Mouse (Mus musculus) urinary bladder, postnatal 10 days (tissue): ENCODE measurements around the gene Myd88.
A peak's percentile ranks its signal among the peaks of the same experiment; 100 is the strongest.
"Not testable (repeated sequence)": the region's sequence is repeated elsewhere in the genome, so short reads cannot be mapped to it uniquely, and the experiment has no call there.

Source experiments
- DNase-seq: peaks from one replicate; pipeline ENCODE4 v3.0.0; 2022; ENCODE audit warnings: low spot score

The Myd88 gene

DNA sequence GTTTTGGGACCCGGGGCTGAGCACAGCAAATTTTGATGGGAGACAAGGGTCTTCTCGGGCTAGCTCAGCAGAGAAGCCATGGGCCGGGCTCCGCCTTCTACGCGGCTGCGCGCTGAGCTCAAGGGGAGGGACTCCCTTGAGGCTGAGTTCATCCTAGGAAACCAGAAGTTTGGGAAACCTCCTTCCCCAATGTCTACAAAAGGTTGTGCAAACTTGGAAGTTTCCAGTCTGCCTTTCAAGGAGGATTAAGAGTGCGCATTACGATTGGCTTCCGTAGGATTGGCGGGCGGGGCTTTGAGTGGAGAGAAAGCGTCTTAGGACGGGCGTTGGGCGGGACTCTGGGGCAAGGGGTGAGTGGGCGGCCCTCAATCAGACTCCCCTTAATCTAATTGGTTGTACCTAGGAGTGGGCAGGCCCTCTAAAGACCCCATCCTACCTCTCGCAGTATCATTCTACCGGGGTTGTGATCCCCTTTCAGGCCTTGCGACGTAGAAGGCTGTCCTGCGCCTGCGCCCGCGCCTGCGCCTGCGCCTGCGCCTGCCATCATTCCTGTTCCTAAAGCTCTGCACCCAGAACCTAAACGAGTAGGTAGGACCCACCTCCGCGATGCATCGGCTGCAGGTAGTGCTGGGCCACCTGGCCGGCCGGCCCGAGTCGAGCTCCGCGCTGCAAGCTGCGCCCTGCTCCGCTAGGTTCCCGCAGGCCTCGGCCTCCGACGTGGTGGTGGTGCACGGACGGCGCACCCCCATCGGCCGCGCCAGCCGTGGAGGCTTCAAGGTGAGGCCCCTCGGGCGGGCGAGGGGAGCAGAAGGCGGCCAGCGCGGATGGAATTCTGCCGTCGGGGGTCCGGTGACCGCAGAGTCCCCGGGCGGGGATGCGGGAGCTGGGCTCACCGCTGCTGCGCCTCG, at the start of gene Myd88:
TSS of gene Myd88 (minus strand) at position 503 of the 908 bp plus-strand sequence.
- peak; percentile 90 for DNase-seq

DNA sequence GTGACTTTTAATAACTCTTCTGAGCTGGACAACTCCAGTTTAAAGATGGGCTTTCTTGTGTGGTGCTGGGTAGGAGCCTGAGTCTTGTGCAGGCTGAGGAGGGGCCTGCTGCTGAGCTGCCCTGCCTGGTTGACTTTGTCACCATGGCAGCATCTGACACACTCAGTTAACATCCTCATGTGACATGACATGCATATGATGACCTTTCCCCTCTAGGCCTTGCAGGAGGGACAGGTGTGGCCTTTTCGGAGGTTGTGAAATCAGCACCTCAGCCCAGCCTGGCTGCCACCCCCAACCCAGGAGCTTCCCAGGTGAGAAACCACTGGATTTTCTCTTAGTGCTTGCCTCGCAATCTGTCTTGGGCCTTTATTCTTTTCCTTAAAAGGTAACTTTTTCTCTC, 49.0 kb upstream of the Myd88 start:
- no peak for DNase-seq

DNA sequence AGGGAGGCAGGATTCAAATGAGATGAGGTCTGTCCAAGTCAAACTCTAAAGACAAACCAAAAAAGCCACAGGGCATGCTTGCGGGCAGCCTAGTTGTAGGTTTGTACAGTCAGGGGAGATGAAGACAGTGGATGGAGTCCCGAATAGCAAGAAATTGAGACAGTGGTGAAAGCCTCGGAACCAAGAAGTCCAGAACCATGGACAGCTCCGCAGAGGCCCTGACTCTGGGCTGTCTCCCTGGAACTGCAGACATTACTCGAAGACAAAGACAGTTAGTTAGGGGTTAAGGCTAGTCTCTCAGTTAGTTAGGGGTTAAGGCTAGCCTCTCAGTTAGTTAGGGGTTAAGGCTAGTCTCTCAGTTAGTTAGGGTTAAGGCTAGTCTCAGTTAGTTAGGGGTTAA, 47.7 kb upstream of the Myd88 start:
- no peak for DNase-seq

DNA sequence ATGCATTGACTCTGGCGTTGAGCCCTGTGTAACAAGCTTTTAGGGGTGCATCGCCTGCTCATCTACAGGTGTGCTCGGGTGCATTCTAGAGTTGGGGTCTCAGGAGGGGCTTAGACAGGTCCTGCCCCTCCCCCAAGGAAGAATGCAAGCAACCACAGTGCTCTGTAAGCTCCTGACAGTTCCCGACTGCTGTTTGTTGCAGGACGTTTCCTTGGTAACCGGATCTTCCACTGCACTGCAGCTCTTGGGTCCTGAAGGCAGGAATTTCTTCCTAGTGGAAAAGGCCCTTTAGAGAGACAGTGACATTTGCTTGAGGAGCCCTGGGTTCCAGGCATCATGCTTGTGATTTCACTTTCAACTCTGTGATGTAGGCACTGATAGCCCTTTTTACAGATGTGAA, 41.4 kb upstream of the Myd88 start:
- no peak for DNase-seq

DNA sequence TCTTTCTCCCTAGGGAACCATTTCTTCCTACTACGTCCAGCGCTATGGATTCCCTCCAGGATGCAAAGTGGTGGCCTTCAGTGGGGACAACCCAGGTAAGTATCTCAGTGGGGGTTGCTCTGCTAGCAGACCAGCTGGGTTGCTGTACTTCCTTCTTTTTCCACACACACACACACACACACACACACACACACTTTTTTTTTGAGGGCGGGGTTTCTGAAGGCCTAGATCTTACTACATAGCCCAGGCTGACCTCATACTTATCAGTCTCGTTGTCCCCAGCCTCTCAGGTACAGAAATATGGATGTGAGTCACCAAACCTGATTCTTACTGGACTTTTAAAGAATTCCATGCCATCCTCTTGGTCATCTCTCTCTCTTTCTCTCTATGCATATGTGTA, 37.0 kb upstream of the Myd88 start:
- DNase-seq, result no peak

DNA sequence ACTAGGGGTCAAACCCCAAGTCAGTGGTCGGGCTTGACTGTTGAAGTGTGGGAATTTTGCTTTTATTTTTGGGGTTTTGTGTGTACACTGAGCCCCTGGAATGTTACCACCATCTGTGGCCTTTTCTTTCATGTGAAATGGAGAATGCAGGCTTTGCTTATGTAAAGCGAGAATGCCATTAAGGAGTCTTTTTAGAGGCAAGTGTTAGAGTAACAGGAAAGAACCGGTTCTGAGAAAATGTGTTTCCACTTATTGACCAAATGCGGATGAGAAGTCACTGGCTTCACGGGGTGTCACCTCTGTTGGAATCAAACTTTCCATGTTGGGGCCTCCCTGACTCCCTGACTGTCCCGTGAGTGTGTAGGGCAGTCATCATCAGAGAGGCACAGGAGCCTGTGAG, 34.3 kb upstream of the Myd88 start:
- no peak for DNase-seq

DNA sequence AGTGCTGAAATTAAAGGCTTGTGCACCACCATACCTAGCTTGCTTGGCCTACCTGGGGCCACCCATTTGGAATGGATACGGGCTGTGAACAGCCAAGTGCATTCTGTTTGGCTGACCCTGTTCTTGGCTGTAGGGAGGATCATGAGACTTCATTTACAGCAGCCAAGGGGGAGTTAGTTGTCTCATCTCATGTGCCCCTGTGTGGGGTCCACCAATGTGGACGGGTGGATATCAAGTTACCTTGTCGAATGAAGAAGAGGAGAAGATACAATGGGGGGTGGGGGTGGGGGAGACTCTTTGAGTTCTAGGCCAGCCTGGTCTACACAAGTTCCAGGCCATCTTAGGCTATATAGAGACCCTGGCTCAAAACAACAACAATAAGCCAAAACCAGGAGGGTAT, 33.8 kb upstream of the Myd88 start:
- no peak for DNase-seq

DNA sequence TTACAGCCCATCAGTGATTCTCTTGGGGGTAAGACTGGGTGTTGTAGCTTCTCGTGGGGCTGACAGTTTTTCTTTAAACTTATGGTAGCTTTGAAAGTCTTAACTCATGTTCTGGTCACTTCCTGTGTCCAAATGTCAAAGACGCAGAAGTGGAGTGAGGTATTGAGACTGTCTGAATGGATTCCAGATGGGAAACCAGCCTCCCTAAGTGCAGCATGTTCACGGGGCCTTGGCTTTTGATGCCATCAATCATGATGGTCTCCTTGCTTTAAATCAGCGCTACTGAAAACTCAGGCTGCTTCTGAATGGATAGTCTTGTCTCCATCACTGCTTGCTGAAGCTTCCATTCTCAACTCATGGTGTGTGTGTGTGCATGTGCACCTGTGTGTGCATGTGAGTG, 30.0 kb upstream of the Myd88 start:
- no peak for DNase-seq

DNA sequence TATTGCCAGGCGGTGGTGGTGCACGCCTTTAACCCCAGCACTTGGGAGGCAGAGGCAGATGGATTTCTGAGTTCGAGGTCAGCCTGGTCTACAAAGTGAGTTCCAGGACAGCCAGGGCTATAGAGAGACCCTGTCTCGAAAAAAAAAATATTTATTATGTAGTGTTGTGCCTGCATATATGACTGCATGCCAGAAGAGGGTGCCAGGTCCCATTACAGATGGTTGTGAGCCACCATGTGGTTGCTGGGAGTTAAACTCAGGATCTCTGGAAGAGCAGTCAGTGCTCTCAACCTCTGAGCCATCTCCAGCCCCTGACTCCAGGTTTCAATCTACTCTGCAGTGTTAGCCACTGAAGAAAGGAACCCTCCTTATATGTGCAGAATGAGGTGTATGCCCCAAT, 29.6 kb upstream of the Myd88 start:
- not testable (repeated sequence) for DNase-seq

DNA sequence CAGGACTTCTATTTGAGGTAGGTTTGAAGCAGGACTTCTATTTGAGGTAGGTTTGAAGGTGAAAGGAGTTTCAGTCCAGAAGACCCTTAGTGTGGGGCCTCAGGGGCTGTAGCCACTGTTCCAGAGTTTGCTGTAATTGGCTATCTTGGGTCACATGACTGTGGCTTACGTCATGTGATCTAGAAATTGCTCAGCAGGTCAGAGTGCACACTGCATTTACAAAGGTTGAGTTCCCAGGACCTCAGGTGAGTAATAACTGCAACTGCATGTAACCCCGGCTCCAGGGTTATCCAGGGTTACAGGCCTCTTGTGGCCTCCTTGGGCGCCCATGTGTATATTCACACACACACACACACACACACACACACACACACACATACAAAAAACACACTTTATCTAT, 27.2 kb upstream of the Myd88 start:
- no peak for DNase-seq

DNA sequence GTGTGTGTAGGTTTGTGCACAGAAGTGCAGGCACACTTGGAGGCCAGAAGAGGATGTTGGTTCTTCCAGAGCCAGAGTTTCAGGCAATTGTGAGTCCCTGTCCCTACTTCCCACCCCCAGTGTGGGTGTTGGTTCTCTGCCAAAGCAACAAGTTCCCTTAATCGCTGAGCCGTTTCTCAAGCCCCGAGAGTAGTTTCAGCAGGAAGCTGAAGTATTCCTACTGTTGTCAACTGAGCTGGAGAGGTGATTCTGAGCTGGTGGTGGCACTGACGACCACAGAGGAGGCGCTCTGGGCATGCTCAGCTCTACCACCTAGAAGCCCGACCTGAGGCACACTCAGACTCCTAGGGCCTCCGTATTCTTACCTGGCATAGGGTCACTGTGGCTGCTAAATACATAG, 24.1 kb upstream of the Myd88 start, which contains the start of gene Slc22a14:
TSS of gene Slc22a14 (minus strand) at position 270 of the 400 bp plus-strand sequence.
- no peak for DNase-seq

DNA sequence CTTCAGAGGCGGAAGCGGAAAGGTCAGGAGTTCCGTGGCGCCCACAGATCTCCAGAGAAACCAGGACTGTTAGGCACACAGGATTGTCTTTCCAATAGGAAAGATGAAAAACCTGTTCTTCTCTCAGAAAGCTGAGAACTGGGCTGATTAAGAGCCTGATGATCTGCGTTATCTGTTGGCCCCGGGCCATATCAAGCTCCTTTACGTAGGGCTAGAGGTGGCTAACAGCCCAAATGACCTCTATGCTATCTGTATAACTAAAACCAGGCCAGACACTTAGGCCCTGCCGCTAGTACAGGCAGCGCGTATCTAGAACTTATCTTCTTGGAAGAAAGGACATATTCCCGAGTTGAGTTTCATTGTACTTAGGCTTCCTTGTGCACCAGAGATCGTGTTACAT, 22.0 kb upstream of the Myd88 start:
- no peak for DNase-seq

DNA sequence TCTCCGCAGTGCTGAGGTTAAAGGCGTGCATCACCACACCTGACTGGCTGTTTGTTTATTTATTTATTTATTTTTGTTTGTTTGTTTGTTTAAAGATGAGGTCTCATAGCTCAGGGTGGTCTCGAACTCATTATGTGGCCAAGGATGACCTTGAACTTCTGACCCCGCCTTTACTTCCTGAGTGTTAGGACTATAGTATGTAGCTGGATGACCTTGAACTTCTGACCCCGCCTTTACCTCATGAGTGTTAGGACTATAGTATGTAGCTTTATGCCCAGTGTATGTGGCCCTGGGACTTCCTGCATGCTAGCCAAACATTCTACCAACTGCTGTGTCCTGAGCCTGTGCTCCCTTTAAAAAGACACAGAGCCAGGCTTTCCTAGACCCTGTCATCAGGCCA, 20.2 kb upstream of the Myd88 start:
- no peak for DNase-seq

DNA sequence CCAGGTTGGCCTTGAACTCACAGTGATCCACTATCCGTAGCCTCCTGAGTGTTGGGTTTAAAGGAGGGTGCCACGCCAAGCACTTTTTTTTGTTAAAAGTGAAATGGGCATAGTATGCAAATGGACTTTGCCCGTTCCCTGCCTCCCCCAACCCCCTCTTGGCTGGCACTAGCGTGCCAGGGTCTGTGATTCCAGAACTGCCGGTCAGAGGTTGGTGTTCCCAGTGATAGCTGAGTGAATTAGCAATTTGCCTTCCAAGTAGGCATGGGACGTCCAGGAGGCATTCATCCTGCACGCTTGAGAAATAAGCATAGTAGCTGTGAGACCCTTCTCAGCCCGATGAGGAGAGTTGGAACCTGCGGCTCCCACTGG, 16.8 kb upstream of the Myd88 start:
- DNase-seq, result no peak

DNA sequence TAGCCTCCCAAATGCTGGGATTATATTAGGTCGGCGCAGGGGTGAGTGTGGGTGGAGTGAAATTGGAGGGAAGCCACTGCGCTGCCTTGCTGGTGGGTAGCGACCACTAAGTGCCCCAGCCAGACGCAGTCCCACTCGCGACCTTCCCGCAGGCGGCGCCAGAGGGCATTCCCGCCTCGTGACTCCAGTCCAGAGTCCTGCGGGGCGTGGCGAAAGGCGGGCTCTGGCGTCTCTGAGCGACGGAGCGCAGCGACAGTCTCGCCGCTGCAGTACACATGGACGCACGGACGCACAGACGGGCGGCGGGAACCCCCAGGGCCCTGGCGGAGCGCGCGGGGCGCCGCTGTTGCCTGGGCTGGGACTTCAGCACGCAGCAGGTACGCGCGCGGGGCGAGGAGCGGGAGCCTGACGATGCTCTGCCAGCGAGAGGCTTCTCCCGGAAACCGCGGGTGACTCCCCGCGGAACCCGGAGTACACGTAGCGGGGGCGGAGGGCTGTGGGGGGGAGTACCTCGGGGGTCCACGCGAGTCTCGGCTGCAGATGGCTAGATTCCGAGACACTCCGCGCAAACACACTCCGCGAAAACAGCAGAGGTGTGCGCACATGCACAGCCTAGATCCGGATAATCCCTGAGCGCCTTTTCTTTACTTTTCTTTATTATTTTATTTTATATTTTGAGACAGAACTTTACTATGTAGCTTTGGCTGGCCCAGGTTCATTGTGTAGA, 16.3 kb upstream of the Myd88 start, which contains the start of gene Xylb:
TSS of gene Xylb (plus strand) at position 51 of the 727 bp plus-strand sequence.
- DNase-seq, result peak; percentile 68

DNA sequence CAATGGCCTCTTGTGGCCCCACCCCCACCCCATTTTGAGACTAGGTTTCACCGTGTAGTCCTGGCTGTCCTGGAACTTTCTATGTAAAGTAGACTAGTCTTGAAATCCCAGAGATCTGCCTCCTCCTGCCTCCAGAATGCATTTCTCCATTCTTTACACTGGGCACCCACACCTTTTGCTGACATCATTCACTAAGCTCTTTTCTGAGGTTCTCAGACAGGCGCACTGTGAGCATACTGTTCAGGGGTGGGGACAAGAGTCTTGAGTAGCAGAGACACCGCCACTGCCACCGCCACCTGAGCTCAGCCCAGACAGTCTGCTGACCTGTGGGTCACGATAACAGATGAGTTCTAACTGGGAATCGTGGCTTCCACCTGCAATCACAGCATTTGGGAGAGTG, 14.7 kb upstream of the Myd88 start:
- DNase-seq, result no peak

DNA sequence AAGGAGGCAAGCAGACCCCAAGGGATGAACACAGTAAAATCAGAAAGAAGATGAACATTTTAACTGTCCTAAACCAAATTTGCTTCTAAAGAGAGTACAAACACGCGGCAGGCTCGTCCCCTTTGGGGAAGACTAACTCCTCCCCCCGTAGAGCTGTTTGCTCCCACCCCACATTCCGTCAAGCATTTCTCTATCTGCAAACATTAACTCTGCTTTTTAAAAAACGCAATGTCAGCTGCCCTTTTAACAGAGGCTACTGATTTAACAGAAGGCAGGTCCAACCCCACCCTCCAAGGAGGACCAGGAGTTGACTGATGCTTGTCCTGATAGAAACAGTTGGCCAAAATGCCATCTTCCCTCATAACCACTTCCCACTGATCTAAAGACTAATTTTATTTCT, 12.7 kb upstream of the Myd88 start:
- no peak for DNase-seq

DNA sequence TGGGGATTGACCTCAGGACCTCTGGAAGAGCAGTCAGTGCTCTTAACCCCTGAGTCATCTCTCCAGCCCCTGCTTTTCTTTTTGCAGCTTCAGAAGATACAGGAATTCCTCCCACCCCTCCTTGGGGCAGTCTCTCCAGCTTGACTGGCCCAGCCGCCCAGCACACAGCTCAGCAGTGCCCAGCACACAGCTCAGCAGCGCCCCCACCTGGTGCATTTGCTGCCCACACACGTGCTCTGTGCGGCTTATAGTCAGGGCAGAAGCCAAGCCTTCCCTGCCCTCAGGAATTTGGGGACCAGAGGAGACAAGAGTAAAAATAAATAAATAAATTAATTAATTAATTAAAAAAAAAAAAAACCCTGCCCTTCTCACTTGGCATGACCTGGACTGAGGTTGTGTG, 10.8 kb upstream of the Myd88 start:
- peak; percentile 50 for DNase-seq

DNA sequence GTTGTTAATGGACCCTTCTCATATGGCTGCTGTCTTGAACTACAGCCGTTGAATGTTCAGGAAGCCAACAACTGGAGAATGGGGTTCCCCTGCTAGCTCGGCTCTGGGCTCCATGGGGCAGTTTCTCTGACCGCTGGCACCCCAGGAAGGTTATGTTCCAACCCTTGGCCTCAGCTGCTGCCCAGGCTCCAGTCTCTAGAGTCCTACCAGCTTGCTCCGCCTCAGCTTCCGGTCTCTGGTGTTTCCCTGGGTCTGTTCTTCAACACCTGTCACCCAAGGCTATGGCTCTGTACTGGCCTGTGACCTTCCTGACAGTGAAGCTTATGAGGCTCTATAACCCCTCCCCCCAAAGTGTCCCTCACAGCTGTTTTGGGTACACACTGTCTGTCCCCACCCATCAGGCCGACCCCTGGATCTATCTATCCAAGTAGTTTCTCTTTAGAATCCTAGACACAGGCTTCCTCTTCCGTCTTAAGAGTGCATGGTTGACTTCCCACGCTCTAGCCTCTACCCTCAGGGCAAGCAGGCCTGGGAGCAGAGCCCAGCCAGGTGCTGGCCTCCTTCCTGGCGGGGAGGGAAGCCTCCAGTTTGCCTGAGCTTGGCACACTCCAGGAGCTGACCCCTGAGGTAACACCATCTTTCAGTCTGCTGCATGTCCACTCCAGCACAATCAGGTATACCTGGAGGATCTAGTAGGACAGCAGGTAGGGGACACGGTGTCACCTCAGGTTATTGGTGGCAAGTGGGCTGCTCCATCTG, 9.9 kb upstream of the Myd88 start:
- no peak for DNase-seq

DNA sequence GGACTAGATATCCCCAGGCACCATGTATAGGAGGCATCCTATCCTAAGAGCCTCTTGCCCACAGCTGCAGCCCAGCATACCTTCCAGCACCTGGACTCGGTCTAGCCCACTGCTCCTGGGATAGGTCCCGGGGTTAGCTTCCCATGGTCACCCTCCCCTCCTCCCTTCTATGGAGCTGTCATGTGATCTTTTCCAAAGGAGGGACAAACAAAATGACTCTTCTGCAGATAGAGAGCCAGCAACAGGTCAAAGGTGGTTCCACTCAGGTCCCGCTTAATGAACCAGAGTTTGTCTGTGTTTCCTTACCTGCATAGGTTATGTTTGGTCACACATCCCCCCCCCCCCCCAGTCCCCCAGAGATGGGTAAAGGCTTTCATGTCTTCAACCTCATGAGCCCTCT, 9.3 kb upstream of the Myd88 start:
- DNase-seq, result no peak

DNA sequence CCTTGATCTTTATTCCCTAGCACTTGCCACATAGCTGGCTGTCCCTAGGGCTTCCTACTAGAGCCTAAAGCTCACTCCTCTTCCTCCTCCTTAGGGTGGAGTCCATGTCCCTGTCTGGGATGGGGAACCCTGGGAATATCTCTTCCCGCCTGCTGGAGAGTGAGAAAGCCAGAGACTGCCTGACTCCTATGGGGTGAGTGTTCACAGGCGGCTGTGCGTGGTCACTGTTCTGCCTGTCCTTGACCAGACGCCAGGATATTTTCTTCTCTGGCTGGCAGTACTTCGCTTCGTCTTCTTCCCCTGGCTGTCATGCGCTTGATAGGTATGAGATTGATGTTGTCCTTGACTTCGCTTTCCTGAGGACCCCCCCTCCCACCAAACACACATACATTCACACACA, 5.2 kb upstream of the Myd88 start:
- no peak for DNase-seq

DNA sequence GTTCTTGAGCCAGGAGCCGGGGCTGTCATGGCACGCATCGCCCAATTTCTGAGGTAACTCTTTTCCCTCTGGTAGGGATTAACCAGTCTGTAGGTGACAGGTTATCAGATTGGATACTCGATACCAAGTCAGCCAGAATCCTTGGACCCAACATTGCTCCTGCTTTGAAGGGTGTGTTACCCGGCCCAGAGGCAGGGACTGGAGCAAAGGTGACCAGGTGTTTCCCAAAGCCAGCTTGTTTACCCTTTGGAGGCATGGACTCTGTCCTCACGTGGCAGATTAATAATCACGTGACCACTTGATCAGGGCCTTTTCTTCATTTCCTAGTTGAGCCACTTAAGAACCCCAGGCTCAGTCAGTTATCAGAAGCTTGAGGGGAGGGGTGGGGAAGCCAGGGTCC, 1.5 kb upstream of the Myd88 start:
- no peak for DNase-seq

DNA sequence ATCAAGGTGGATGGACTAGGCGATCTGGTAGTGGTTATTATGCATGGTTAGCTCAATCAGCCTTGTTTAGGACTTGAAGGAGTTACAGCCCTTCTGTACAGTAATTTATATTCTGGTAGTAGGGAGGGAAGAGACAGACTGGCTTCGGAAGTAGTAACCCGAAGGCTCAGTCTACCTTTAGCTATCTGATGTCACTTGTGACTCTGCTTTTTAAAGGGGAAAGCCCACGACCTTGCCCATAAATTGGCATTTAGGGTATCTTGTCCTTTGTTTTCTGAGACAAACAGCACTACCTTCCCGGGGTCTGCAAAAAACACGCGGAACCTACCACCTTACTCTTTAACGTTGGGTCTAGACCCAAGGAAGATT, 1.0 kb downstream of the Myd88 start:
- DNase-seq, result no peak
